Mouse (Mus musculus): ENCODE measurements around the gene Ccdc141. TPM values are rescaled to one million over a fixed set of nuclear protein-coding genes. Genes with fewer than 3 reads are reported as not detected.
A peak's percentile ranks its signal among the peaks of the same experiment; 100 is the strongest.

The Ccdc141 gene
- polyA plus RNA-seq, 1 experiment from 2014 or later, result 12.7 TPM

DNA sequence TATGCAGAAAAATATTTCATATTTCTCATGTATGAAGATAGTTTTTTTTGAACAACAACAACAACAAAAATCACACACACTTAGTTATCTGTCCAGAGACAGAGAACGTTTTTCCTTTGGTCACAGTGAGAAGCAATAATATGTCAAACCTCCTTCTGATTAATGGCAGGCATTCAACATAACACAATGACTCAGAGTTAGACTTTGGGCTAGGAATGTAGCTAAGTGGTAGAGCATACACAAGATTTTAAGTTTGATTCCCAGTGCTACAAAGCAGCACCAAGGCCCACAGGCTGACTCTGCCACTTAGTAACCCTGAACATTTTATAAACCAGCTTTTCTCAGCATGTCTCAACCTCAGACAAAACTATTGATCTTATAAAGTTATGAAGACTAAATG lies 35.5 kb downstream of the Ccdc141 start:
- no peak overlapping the region for H3K4me3 ChIP-seq (replicated peaks; ENCODE audit: low read depth, low read length)
- H3K36me3 ChIP-seq (ENCODE audit: insufficient read depth, low read length), result no peaks in the 10 kb centered on the region
- no peaks in the 10 kb centered on the region for H3K4me1 ChIP-seq (replicated peaks; ENCODE audit: insufficient read depth, low read length)
- no peaks in the 10 kb centered on the region for H3K27me3 ChIP-seq (ENCODE audit: insufficient read depth, low read length)
- TF ChIP-seq CTCF (IDR thresholded peaks at IDR 0.05; ENCODE audit: low read depth), result no peak
- H3K27ac ChIP-seq, result no peak overlapping the region
- ATAC-seq (replicated peaks; ENCODE audit: low FRiP score, low read depth) (no peak), DNase-seq (ENCODE audit: low spot score) (no peak)
- H3K9ac ChIP-seq (ENCODE audit: low read depth, low read length), result no peak overlapping the region
- WGBS, result 20% methylated on average over 1 of the region's 1 CpGs
- H3K4me2 ChIP-seq (ENCODE audit: low read length), result no peak overlapping the region
- no peaks in the 10 kb centered on the region for H3K9me3 ChIP-seq (replicated peaks; ENCODE audit: low read length)

DNA sequence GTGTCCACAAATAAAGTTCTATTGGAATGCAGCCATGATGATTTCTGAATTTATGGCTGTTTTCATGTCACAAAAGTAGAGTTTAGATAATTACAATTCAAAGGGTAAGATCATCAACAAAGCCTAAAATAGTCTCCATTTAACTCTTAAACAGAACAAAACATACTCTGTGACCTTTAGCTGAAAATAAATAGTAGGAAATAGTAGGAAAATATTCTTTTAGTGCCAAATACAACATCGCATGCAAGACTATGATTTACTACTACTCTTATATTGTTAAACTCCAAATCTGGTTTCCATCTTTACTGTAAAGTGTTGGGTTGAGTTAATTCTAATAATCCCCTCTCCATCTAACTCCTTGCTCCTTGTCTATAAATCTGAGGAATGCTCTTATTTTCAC lies 37.0 kb downstream of the Ccdc141 start:
- Histone ChIP-seq H3K9ac (ENCODE audit: low read depth, low read length) (no peak overlapping the region), H3K4me3 (replicated peaks; ENCODE audit: low read depth, low read length) (no peak overlapping the region), H3K4me1 (replicated peaks; ENCODE audit: insufficient read depth, low read length) (no peaks in the 10 kb centered on the region), H3K27ac (no peak overlapping the region), H3K36me3 (ENCODE audit: insufficient read depth, low read length) (no peaks in the 10 kb centered on the region), H3K27me3 (ENCODE audit: insufficient read depth, low read length) (no peaks in the 10 kb centered on the region), H3K9me3 (replicated peaks; ENCODE audit: low read length) (no peaks in the 10 kb centered on the region), H3K4me2 (ENCODE audit: low read length) (no peak overlapping the region)
- WGBS, result 51% methylated on average over 1 of the region's 1 CpGs
- DNase-seq (ENCODE audit: low spot score) (peak; percentile 84), ATAC-seq (replicated peaks; ENCODE audit: low FRiP score, low read depth) (no peak)
- TF ChIP-seq CTCF (IDR thresholded peaks at IDR 0.05; ENCODE audit: low read depth), result no peak

DNA sequence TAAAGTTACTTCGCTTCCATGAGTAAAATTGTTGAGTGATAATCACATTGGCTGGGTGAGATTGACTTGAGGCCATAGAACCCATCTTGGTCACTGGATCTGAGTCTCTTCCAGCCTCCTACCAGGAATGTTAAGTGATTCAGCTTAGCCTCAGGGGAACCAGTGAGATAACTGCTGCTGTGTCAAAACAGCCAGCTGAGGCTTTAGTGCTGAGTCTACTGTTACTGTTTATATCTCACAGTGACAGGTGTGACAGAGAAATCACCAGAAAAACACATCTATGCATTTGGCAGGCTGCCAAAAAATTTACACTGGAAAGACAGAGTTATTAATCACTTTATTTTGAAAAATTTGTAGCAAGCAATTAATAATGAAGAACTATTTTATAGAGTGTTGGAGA lies 43.5 kb downstream of the Ccdc141 start:
- Histone ChIP-seq H3K27ac (no peak overlapping the region), H3K36me3 (ENCODE audit: insufficient read depth, low read length) (no peaks in the 10 kb centered on the region), H3K4me2 (ENCODE audit: low read length) (no peak overlapping the region), H3K9me3 (replicated peaks; ENCODE audit: low read length) (no peaks in the 10 kb centered on the region), H3K27me3 (ENCODE audit: insufficient read depth, low read length) (no peaks in the 10 kb centered on the region), H3K9ac (ENCODE audit: low read depth, low read length) (no peak overlapping the region), H3K4me1 (replicated peaks; ENCODE audit: insufficient read depth, low read length) (no peaks in the 10 kb centered on the region), H3K4me3 (replicated peaks; ENCODE audit: low read depth, low read length) (no peak overlapping the region)
- ATAC-seq (replicated peaks; ENCODE audit: low FRiP score, low read depth), result no peak
- WGBS, result 88% methylated on average over 1 of the region's 1 CpGs
- TF ChIP-seq CTCF (IDR thresholded peaks at IDR 0.05; ENCODE audit: low read depth), result no peak
- DNase-seq (ENCODE audit: low spot score), result no peak

DNA sequence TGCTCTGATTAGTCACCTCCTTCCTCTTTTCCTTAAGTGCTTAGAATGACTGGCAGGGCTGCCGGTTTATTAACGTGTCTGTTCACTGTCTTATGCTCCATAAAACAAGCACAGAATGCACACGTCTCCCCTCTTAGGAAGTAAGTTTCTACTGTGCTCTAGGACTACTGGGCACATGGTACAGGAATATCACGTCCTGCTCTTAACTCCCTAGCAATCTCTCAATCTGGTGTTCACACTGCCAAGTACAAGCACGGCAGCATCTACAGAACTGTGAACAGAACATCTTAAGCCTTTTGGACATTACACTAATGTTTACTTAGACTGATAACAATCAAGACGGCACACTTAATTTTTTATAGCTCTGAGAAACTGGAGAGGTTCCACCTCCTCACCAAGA lies 52.3 kb downstream of the Ccdc141 start:
- ATAC-seq (replicated peaks; ENCODE audit: low FRiP score, low read depth) (no peak), DNase-seq (ENCODE audit: low spot score) (no peak)
- H3K4me3 ChIP-seq (replicated peaks; ENCODE audit: low read depth, low read length), result no peak overlapping the region
- H3K27ac ChIP-seq, result no peak overlapping the region
- no peak for TF ChIP-seq CTCF (IDR thresholded peaks at IDR 0.05; ENCODE audit: low read depth)
- H3K36me3 ChIP-seq (ENCODE audit: insufficient read depth, low read length), result no peaks in the 10 kb centered on the region
- no peaks in the 10 kb centered on the region for H3K9me3 ChIP-seq (replicated peaks; ENCODE audit: low read length)
- no peaks in the 10 kb centered on the region for H3K4me1 ChIP-seq (replicated peaks; ENCODE audit: insufficient read depth, low read length)
- WGBS, result 35% methylated on average over 6 of the region's 6 CpGs
- no peak overlapping the region for H3K9ac ChIP-seq (ENCODE audit: low read depth, low read length)
- no peaks in the 10 kb centered on the region for H3K27me3 ChIP-seq (ENCODE audit: insufficient read depth, low read length)
- no peak overlapping the region for H3K4me2 ChIP-seq (ENCODE audit: low read length)

DNA sequence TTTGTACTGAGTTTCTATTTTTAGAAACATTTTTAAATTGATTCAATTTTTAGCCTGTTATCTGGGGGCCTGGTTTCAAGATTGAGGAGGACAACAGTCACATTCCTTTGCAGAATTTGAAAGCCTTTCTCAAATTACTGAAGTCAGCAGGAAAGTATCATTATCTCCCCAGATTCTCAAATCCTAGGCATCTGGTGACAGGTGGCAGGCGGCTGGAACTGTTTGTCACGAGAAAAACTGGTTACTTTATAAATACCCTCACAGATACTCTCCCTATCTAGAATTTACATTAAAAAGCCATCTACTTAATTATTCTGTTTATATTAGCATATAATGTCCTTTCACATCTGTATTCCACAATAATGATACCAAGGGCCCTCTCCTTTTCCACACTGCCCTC lies 56.1 kb downstream of the Ccdc141 start:
- Histone ChIP-seq H3K4me1 (replicated peaks; ENCODE audit: insufficient read depth, low read length) (no peaks in the 10 kb centered on the region), H3K27me3 (ENCODE audit: insufficient read depth, low read length) (no peaks in the 10 kb centered on the region), H3K36me3 (ENCODE audit: insufficient read depth, low read length) (no peaks in the 10 kb centered on the region), H3K9me3 (replicated peaks; ENCODE audit: low read length) (no peaks in the 10 kb centered on the region), H3K4me2 (ENCODE audit: low read length) (no peak overlapping the region), H3K9ac (ENCODE audit: low read depth, low read length) (no peak overlapping the region), H3K27ac (no peak overlapping the region), H3K4me3 (replicated peaks; ENCODE audit: low read depth, low read length) (no peak overlapping the region)
- DNase-seq (ENCODE audit: low spot score), result no peak
- no peak for ATAC-seq (replicated peaks; ENCODE audit: low FRiP score, low read depth)
- WGBS, result 57% methylated on average over 2 of the region's 2 CpGs
- no peak for TF ChIP-seq CTCF (IDR thresholded peaks at IDR 0.05; ENCODE audit: low read depth)

DNA sequence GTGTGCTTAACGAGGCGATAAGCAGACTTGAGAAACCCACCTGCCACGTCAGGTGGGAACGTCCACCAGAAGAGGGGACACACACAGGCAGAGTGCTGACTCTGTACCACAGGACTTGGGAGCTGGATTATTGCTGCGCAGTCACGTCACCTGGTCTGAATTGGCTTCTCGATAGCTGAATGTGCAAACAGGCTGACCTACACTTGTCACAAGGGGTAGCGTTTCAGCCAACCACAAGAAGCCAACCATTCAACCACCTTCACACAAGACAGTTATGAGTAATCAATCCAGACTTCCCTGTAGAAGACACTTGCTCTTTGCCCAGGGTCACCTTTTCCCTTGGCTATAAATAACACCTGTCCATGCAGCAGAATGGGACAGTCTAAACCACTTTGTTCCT lies 56.6 kb downstream of the Ccdc141 start:
- ATAC-seq (replicated peaks; ENCODE audit: low FRiP score, low read depth) (peak; percentile 75), DNase-seq (ENCODE audit: low spot score) (no peak)
- no peaks in the 10 kb centered on the region for H3K9me3 ChIP-seq (replicated peaks; ENCODE audit: low read length)
- TF ChIP-seq CTCF (IDR thresholded peaks at IDR 0.05; ENCODE audit: low read depth), result no peak
- H3K4me3 ChIP-seq (replicated peaks; ENCODE audit: low read depth, low read length), result no peak overlapping the region
- H3K4me2 ChIP-seq (ENCODE audit: low read length), result no peak overlapping the region
- H3K27me3 ChIP-seq (ENCODE audit: insufficient read depth, low read length), result no peaks in the 10 kb centered on the region
- no peak overlapping the region for H3K9ac ChIP-seq (ENCODE audit: low read depth, low read length)
- WGBS, result 60% methylated on average over 8 of the region's 8 CpGs
- H3K27ac ChIP-seq, result no peak overlapping the region
- no peaks in the 10 kb centered on the region for H3K36me3 ChIP-seq (ENCODE audit: insufficient read depth, low read length)
- no peaks in the 10 kb centered on the region for H3K4me1 ChIP-seq (replicated peaks; ENCODE audit: insufficient read depth, low read length)

DNA sequence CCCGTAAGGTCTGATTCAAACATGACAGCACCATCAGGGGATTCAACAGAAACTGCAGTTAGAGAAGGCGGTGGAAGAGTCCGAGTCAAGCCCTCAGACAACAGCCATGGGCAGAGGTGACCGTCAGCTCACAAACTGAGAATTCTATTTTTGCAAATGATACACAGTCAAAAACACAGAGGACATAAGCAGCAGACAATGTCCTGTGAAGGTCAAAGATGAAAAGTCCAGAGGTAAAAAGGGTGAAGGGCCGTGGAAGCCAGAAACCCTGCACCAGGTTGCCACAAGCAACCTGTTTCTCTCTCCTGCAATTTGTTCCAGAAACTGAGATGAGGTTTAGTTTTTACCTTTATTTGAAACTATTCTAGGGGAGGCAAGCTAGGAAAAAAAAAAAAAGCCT lies 57.4 kb downstream of the Ccdc141 start:
- Histone ChIP-seq H3K9me3 (replicated peaks; ENCODE audit: low read length) (no peaks in the 10 kb centered on the region), H3K9ac (ENCODE audit: low read depth, low read length) (no peak overlapping the region), H3K4me2 (ENCODE audit: low read length) (no peak overlapping the region), H3K27ac (no peak overlapping the region), H3K36me3 (ENCODE audit: insufficient read depth, low read length) (no peaks in the 10 kb centered on the region), H3K27me3 (ENCODE audit: insufficient read depth, low read length) (no peaks in the 10 kb centered on the region), H3K4me1 (replicated peaks; ENCODE audit: insufficient read depth, low read length) (no peaks in the 10 kb centered on the region), H3K4me3 (replicated peaks; ENCODE audit: low read depth, low read length) (no peak overlapping the region)
- ATAC-seq (replicated peaks; ENCODE audit: low FRiP score, low read depth), result no peak
- 90% methylated on average over 5 of the region's 5 CpGs for WGBS
- TF ChIP-seq CTCF (IDR thresholded peaks at IDR 0.05; ENCODE audit: low read depth), result no peak
- DNase-seq (ENCODE audit: low spot score), result no peak
